Mouse (Mus musculus): Measurements from ENCODE around the gene Vamp8.
A peak's percentile ranks its signal among the peaks of the same experiment; 100 is the strongest.

Gene Vamp8

DNA sequence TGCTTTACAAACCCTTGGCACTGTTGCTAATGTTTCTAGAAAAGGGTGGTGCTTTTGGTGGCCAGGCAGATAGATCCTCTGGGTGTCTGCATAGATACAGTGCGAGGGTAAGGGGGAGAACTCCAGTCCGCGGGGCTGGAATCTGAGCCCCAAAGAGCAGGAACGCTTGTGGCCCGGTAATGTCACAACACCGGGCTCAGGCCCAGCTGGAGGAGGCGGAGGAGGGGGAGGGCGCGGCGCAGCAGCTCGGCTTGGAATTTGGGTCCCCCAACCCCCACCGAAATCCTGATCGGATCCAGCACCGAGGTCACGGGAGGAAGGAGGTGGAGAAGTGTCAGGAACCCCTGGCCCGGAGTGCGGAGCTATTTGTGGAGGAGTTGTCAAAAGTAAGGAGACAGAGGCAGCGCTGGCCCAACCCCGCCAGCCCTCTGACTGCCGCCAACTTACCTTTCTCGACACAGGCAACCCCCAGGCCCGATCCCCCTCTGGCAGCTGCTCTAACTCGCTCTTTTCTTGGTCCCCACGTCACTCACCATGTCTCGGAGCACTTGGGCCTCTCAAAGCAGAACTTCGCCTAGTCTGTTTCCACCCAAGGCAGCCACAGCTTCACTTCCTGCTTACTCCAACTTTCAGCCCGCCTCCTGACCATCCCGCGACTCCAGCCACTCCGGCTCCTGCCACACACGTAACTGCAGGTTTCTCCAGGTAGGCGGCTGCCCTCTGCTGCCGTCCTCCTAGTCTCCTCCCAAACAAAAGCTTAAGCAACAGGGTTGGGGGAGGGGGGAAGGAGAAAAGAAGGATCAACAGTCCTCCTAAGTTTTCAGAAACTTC is at the start of gene Vamp8:
Gene Vamp8, minus strand, starts transcription at position 763 of the 831 bp plus-strand sequence.
- DNase-seq = peak; percentile 92 to 95

GRCm38 (mm10) chr6:72439355-72440185 is 49.1 kb upstream of the Vamp8 start, which contains the start of gene Mat2a:
Gene Mat2a, minus strand, starts transcription at chr6:72439558.
- peak; percentile 91 to 92 for DNase-seq

DNA sequence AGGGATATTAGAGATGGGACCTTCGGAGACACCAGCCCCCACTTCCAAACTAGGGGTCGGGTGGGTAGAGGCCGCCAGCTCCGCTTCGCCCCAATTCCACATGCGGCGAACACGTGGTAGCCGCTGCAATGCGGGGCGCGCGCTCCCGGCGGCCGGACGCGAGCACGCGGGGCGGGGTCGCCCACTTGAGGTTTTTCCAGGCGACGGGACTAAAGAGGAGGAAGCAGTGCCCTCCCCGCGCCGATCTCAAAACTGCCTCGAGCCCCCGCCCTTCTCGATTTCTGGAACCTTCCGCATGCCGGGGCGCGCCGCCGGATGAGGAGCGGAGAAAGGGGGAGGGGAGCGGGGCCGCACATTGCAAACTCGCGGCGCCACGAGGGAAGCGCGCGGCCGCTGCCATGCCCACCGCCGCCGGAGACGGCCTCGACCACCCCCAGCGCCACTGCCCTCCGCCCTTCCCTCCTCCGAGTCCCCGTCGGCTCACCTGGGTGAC is 48.4 kb upstream of the Vamp8 start:
- DNase-seq = peak; percentile 94 to 95

DNA sequence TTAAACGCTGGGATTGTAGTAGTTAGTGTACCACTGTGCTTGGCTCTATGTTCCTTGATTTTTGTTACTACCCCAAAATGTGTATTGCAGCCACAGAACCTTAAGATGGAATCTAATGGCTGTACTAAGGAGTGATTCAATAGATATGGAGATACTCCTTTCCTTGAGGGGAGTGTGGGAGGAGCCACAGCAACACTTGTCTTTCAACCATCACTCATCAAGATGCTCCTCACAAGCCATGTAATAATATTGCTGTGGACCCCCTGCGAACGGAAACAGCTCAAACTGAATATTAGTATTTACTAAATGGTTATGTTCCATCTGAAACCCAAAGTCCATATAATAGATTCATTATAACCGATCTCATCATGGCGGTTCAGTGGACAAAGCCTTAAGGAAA is 47.7 kb upstream of the Vamp8 start:
- DNase-seq = no peak

DNA sequence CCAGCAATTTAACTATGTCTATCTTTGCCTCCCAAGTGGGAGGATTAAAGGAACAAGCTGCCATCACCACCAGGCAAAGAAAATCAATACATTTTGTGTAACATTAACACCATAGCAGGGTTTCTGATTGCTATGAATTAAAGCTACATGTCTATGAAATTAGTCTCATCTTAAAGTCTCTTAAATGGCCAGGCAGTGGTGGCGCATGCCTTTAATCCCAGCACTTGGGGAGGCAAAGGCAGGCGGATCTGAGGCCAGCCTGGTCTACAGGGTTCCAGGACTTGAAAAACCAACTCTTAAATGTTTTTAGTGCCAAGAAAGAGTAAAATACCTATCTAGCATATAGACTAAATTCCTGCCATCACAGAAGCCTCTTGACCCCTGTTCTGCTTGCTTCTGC is 41.6 kb upstream of the Vamp8 start:
- DNase-seq = no peak

- no peak for DNase-seq
These were observed 40.8 kb upstream of the Vamp8 start for GRCm38 (mm10) chr6:72430989-72431921.

DNA sequence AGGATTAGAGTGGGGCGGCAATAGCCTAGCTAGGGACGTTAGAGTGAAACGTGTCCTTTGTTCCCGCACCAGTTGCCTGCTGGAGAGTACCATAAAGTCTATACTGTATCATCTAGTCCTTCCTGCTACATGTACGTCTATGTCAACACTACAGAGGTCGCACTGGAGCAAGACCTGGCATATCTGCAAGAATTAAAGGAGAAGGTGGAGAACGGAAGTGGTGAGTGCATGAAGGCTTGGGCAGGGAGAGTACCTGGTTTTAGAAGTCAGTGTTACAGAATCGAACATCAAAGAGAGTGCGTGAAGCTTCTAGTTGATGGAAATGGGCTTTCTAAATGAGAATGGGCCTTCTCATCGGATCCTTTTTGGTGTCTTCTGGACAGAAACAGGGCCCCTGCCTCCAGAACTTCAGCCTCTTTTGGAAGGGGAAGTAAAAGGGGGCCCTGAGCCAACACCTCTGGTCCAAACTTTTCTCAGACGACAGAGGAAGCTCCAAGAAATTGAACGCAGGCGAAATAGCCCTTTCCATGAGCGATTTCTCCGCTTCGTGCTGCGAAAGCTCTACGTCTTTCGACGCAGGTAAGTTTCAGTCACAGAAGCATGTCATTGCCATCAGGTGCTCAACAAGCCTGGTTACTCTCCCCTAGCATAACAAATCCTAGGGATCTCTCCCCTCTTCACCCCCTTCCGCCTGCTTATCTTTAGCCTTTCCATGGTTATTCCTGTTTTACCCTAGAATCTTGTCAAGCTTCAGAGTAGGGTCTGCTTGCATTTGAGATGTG is 38.7 kb upstream of the Vamp8 start:
- DNase-seq = no peak

DNA sequence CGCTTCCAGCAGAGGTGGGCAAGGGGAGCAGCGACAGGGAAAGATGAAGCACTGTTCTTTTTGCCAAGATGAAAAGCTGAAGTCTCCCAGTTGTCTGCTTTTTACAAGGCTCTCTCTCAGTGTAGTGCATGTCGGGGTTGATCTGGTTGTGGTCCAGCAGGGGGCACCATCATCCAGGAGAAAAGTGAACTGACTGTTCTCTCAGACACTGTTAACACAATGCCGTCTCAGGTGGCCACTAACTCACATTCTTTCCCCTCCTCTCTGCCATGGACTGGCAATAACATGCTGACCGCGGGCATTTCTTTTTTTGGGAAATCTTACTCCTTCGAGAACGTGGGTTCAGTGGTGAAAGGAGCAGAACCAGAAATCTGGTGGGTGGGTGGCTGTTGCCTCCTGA is 37.5 kb upstream of the Vamp8 start:
- DNase-seq = peak; percentile 75 to 77

DNA sequence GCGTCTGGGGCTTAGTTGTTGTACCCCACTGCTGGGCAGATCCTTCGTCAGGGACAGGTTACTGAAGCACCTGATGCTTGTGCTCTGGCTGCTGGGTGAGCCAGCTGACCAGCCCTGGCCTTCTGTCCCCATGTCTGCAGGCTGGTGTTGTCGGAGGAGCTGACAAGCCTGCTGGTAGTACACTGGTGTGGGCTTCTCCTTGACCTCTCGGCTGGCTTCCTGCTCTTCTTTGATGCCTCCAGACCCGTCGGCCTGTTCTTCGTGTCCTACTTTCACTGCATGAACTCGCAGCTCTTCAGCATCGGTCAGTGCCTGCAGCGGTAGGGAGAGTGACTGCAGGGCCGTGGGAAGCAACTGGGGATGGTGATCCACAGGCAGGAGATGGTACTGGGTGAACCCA is 35.1 kb upstream of the Vamp8 start:
- DNase-seq = no peak

DNA sequence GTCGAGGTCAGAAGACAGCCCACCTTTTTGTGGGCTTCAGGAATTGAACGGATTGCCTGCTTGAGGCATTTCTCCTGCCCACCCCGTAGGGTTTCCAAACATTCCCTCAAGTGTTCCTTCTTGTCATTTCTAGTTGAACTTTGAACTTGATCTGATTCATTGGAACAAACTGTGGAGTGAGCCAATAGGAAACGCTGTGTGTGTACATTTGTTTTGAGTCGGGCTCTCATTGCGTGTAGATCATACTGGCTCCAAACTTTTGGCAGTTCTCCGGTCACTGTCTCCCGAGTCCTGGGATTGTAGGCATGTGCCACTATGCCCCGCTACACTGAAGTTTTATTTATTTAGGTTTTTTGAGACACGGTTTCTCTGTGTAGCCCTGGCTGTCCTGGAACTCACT is 30.4 kb upstream of the Vamp8 start:
- DNase-seq = no peak

- no peak for DNase-seq
These were observed 29.3 kb upstream of the Vamp8 start for GRCm38 (mm10) chr6:72419806-72420205.

DNA sequence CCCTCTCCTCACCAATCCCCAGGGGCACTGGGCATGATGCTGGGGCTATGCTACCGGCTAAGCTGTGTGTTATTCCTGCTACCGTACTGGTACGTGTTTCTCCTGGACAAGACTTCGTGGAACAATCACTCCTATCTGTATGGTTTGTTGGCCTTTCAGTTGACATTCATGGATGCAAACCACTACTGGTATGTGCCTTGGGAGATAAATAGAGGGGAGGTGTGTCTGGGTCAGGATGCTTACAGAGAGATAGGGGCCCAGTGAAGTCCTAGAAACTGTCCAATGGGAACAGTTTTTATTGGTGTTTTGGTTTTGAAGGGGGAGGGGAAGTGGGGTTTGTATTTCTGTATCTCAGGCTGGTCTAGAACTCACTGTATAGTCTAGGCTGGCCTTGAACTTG is 27.8 kb upstream of the Vamp8 start:
- DNase-seq = no peak

- DNase-seq = peak; percentile 30 to 69
These were observed 25.7 kb upstream of the Vamp8 start for GRCm38 (mm10) chr6:72415964-72416772.

DNA sequence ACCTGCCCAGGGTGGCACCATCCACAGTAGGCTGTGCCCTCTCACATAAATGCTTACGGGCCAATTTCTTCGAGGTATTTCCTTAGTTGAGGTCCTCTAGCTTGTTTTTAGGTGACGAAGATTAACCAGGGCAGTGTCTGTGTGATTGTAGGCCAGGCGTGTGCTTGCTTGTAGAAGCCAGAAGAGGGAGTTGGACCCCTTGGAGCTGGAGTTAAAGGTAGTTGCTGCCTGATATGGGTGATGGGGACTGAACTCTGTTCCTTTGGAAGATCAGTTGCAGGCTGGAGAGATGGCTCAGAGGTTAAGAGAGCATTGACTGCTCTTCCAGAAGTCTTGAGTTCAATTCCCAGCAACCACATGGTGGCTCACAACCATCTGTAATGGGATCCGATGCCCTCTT is 24.7 kb upstream of the Vamp8 start:
- no peak for DNase-seq

DNA sequence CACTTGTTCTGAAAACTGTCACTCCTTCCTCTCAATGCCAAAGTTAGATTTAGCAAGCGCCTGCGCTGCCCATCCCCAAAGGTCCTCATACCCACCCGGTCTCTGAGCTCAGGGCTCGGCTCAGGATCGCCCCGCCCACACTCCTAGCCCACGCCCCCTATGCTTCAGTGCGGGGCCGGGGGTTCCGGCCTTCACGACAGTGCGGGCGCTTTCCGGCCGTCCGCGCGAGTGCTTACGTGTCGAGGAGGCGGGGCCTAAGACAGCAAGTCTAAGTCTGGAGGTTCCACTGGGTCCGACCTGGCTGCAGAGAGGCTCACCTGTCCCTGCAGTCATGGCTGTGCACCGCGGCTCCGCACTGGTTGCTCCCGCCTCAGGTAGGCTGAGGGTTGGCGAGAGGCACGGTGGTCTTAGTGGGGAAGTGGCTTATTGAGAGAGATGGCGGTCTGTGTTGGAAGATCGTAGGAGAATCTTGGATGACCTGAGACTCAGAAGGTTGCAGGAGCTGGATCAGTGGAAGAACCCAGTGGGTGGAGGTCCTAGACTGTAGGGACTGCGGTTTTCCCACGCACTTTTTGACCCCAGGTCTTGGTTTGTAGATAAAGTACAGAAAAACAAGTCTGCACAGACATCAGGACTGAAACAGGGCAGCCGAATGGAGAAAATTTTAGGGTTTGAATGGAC is 23.7 kb upstream of the Vamp8 start, which contains the start of gene Ggcx:
Gene Ggcx, plus strand, starts transcription at position 233 of the 681 bp plus-strand sequence.
- peak; percentile 96 to 98 for DNase-seq

GRCm38 (mm10) chr6:72410518-72410917 is 20.0 kb upstream of the Vamp8 start:
- DNase-seq = no peak

DNA sequence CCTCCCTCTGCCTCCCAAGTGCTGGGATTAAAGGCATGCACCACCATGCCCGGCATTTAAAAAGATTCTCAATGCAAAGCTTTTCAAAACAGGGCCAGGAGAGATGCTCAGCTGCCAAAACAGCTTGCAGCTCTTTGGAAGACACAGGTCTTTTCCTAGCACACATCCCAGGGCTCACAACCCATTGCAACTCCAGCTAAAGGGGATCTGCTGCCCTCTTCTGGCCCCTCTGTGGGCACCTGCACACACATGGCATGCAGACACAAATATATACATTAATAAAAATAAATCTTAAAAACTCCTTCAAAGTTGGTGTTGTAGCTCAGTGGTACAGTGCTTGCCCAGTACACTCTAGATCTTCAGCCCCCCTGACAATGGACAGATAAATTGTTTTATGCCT is 19.5 kb upstream of the Vamp8 start:
- DNase-seq = no peak

GRCm38 (mm10) chr6:72409567-72409966 is 19.1 kb upstream of the Vamp8 start:
- peak; percentile 51 to 78 for DNase-seq

DNA sequence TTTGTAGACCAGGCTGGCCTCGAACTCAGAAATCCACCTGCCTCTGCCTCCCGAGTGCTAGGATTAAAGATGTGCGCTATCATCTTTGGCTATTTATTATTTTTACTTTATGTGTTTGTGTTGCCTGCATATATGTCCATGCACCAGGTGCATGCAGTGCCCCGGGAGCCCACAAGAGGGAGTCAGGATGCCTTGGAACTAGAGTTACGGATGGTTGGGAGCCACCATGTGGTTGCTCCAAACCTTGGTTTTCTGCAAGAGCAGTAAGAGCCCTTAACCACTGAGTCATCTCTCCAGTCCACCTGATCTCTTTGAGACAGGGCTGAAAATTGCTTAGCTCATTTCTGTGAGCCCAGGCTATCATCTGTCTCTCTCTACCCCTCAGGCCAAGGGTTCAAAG is 16.6 kb upstream of the Vamp8 start:
- DNase-seq = peak; percentile 84 to 89

DNA sequence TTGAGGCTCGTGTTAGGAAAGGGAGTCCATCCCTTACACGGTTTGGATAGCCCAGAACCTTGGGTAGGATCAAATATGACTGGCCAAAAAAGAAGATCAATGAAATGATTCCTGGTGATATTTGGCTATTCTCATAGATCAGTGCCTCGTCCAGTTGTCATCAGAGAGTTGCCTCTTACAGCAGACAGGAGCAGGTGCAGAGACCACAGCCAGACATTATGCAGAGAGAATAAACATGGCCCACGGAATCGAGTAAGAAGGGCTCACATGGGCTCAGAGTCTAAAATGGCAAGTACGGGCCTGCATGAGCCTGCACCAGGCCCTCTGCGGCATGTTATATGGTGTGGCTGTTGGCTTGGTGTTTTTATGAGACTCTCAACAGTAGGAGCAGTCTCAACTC is 14.9 kb upstream of the Vamp8 start:
- no peak for DNase-seq

Data from lung, adult 18-20 months (tissue).